ENCODE assay signal across 8 mouse cellular contexts in genomic region chr11:107479862-107480203, GRCm38 (mm10). TPM values are rescaled to one million over a fixed set of nuclear protein-coding genes. Genes with fewer than 3 reads are reported as not detected.
DNase-seq lines count a peak whose midpoint lies in the region; ATAC-seq and TF ChIP-seq lines count a peak whose summit lies in the region.

No protein-coding gene starts in this region.

- peak overlapping the region; percentile 94 for H3K4me2 ChIP-seq in heart, postnatal 0 days (ENCODE audit: low read depth, low read length)
- peak overlapping the region; percentile 94 for H3K4me2 ChIP-seq in hindbrain, embryonic 12.5 days (replicated peaks)
- H3K4me2 ChIP-seq in midbrain, embryonic 12.5 days (replicated peaks) = peak overlapping the region; percentile 94

- no peak for ATAC-seq in heart, postnatal 0 days (ENCODE audit: insufficient read depth, low read depth)
- ATAC-seq in hindbrain, embryonic 12.5 days (ENCODE audit: low FRiP score) = no peak
- ATAC-seq in midbrain, embryonic 12.5 days (ENCODE audit: low FRiP score, low read depth) = no peak

- H3K36me3 ChIP-seq in heart, postnatal 0 days (replicated peaks; ENCODE audit: control insufficient read depth, insufficient read depth, low read length) = peaks cover 10% of the 10 kb centered on the region
- H3K36me3 ChIP-seq in hindbrain, embryonic 12.5 days = 0 out of 2 replicates have a peak, but pooled peaks cover 5% of the 10 kb centered on the region
- H3K36me3 ChIP-seq in midbrain, embryonic 12.5 days = peaks cover 2% of the 10 kb centered on the region; the same call in 1 of the 2 replicates

- intact Hi-C loops in left cerebral cortex, postnatal 25 days (cut with DNase I) = no loop called here

- TF ChIP-seq POLR2A in bone marrow, adult 2 months (IDR thresholded peaks at IDR 0.05; ENCODE audit: borderline replicate concordance, control insufficient read depth, low read depth, low read length) = no peak

- peak overlapping the region; percentile 92 for H3K27ac ChIP-seq in heart, postnatal 0 days (ENCODE audit: low read depth)
- peak overlapping the region; percentile 91 for H3K27ac ChIP-seq in bone marrow, adult 2 months (ENCODE audit: control insufficient read depth, insufficient read depth, low read depth, low read length, poor library complexity)
- H3K27ac ChIP-seq in hindbrain, embryonic 12.5 days = peak overlapping the region; percentile 78
- H3K27ac ChIP-seq in midbrain, embryonic 12.5 days (replicated peaks) = peak overlapping the region; percentile 72

- DNase-seq in heart, postnatal 0 days (ENCODE audit: low spot score) = no peak
- DNase-seq in heart, adult 18-20 months = no peak
- no peak for DNase-seq in left cerebral cortex, postnatal 25 days (ENCODE audit: low spot score in 2 of 2)
- DNase-seq in MN1 (ENCODE audit: low spot score) = no peak
- DNase-seq in thymus, postnatal 0 days (ENCODE audit: low spot score) = no peak

- WGBS in heart, postnatal 0 days = under 1% methylated on average over 10 of the region's 10 CpGs
- WGBS in bone marrow, adult 2 months = under 1% methylated on average over 10 of the region's 10 CpGs
- WGBS in hindbrain, embryonic 12.5 days = 2% methylated on average over 10 of the region's 10 CpGs
- WGBS in midbrain, embryonic 12.5 days = 1% methylated on average over 10 of the region's 10 CpGs

- TF ChIP-seq CTCF in heart, postnatal 0 days (IDR thresholded peaks at IDR 0.05; ENCODE audit: low read depth) = no peak
- TF ChIP-seq CTCF in bone marrow, adult 2 months (IDR thresholded peaks at IDR 0.05; ENCODE audit: control insufficient read depth, insufficient read depth, low read length) = no peak

- no peaks in the 10 kb centered on the region for H3K9me3 ChIP-seq in heart, postnatal 0 days (replicated peaks; ENCODE audit: control insufficient read depth, low read length)
- no peaks in the 10 kb centered on the region for H3K9me3 ChIP-seq in hindbrain, embryonic 12.5 days (replicated peaks)
- H3K9me3 ChIP-seq in midbrain, embryonic 12.5 days = no peaks in the 10 kb centered on the region

- H3K4me3 ChIP-seq in heart, postnatal 0 days (ENCODE audit: low read depth, low read length) = peak overlapping the region; percentile 99
- peak overlapping the region; percentile 99 for H3K4me3 ChIP-seq in bone marrow, adult 2 months (replicated peaks; ENCODE audit: control insufficient read depth, low read depth, low read length)
- H3K4me3 ChIP-seq in hindbrain, embryonic 12.5 days = peak overlapping the region; percentile 91
- H3K4me3 ChIP-seq in midbrain, embryonic 12.5 days = peak overlapping the region; percentile 93

- peak overlapping the region; percentile 98 for H3K9ac ChIP-seq in heart, postnatal 0 days (replicated peaks; ENCODE audit: low read depth, low read length)
- peak overlapping the region; percentile 94 for H3K9ac ChIP-seq in hindbrain, embryonic 12.5 days
- peak overlapping the region; percentile 93 for H3K9ac ChIP-seq in midbrain, embryonic 12.5 days (replicated peaks)

- no peaks in the 10 kb centered on the region for H3K27me3 ChIP-seq in heart, postnatal 0 days (ENCODE audit: control insufficient read depth, insufficient read depth, low read length)
- H3K27me3 ChIP-seq in hindbrain, embryonic 12.5 days = no peaks in the 10 kb centered on the region
- H3K27me3 ChIP-seq in midbrain, embryonic 12.5 days = no peaks in the 10 kb centered on the region

- no peak for TF ChIP-seq EP300 in heart, postnatal 0 days (IDR thresholded peaks at IDR 0.05; ENCODE audit: low read depth)

- peaks cover 18% of the 10 kb centered on the region for H3K4me1 ChIP-seq in heart, postnatal 0 days (ENCODE audit: control insufficient read depth, insufficient read depth)
- H3K4me1 ChIP-seq in bone marrow, adult 2 months (ENCODE audit: control insufficient read depth, insufficient read depth, low read length) = no peaks in the 10 kb centered on the region; the same call in 1 of the 2 replicates
- H3K4me1 ChIP-seq in hindbrain, embryonic 12.5 days = peaks cover 15% of the 10 kb centered on the region
- H3K4me1 ChIP-seq in midbrain, embryonic 12.5 days = peaks cover 18% of the 10 kb centered on the region

RNA-seq across cellular contexts. Expression of gene Psmd12, which starts 0.5 kb away (rescaled TPM):
- 26.7 and 45.6 TPM in 2 replicates for total RNA-seq in heart, postnatal 0 days (2014; rRNA removed; ENCODE audit: low replicate concordance)
- 153 and 158 TPM in 2 replicates for polyA plus RNA-seq in heart, postnatal 0 days (2015; fragmentation: Nextera tagmentation; extraction: Ambion mirVana)
- total RNA-seq in heart, adult 18-20 months (2021) = 10 to 100 TPM; 93.3 to 94.7 TPM
- polyA plus RNA-seq in bone marrow, adult 2 months (2011; ENCODE audit: insufficient read depth, insufficient read length, low replicate concordance, missing spikeins) = 34.4 and 61.0 TPM in 2 replicates
- polyA plus RNA-seq in hindbrain, embryonic 12.5 days (2016; fragmentation: Nextera tagmentation; extraction: Ambion mirVana) = 172 and 177 TPM in 2 replicates
- polyA plus RNA-seq in midbrain, embryonic 12.5 days (2016; fragmentation: Nextera tagmentation; extraction: Ambion mirVana) = 190 and 192 TPM in 2 replicates
- total RNA-seq in left cerebral cortex, postnatal 25 days (2021) = 10 to 100 TPM; 69.2 to 73.1 TPM
- 184 and 190 TPM in 2 replicates for polyA plus RNA-seq in thymus, postnatal 0 days (2015; fragmentation: Nextera tagmentation; extraction: Ambion mirVana)

RNA-seq across cellular contexts. Expression of gene Pitpnc1, which starts 9.3 kb away (rescaled TPM):
- total RNA-seq in heart, postnatal 0 days (2014; rRNA removed; ENCODE audit: low replicate concordance) = 27.9 and 28.7 TPM in 2 replicates
- polyA plus RNA-seq in heart, postnatal 0 days (2015; fragmentation: Nextera tagmentation; extraction: Ambion mirVana) = 29.2 and 31.6 TPM in 2 replicates
- 10 to 100 TPM; 74.8 to 76.3 TPM for total RNA-seq in heart, adult 18-20 months (2021)
- 11.1 and 14.0 TPM in 2 replicates for polyA plus RNA-seq in bone marrow, adult 2 months (2011; ENCODE audit: insufficient read depth, insufficient read length, low replicate concordance, missing spikeins)
- 36.5 and 37.1 TPM in 2 replicates for polyA plus RNA-seq in hindbrain, embryonic 12.5 days (2016; fragmentation: Nextera tagmentation; extraction: Ambion mirVana)
- polyA plus RNA-seq in midbrain, embryonic 12.5 days (2016; fragmentation: Nextera tagmentation; extraction: Ambion mirVana) = 32.3 and 32.9 TPM in 2 replicates
- 10 to 100 TPM; 50.8 to 51.2 TPM for total RNA-seq in left cerebral cortex, postnatal 25 days (2021)
- polyA plus RNA-seq in thymus, postnatal 0 days (2015; fragmentation: Nextera tagmentation; extraction: Ambion mirVana) = 13.5 and 15.1 TPM in 2 replicates
